Mouse (Mus musculus) embryonic facial prominence, embryonic 11.5 days (tissue): ENCODE data around the gene Pde2a. TPM values are rescaled to one million over a fixed set of nuclear protein-coding genes. Genes with fewer than 3 reads are reported as not detected.

Experiments
- ATAC-seq: fragments of 200-750 bp; cut with Nextera tagmentation; replicated peaks from 2 replicates; pipeline ENCODE4 v1.8.0; 2017; ENCODE audit warnings: low read depth; ENCODE audit not compliant: insufficient number of reproducible peaks, low FRiP score, low TSS enrichment
- DNase-seq: peaks from one replicate; pipeline ENCODE4 v3.0.0-alpha.2; 2015; ENCODE audit warnings: low spot score
- H3K27ac ChIP-seq: fragments of 300-500 bp; sonication (generic); replicated peaks from 2 replicates; pipeline ENCODE4 v1.5.1; 2014; ENCODE audit warnings: mild to moderate bottlenecking, low read depth, low read length, control low read depth
- H3K27me3 ChIP-seq: fragments of 300-500 bp; sonication (generic); 2 replicates; pipeline ENCODE4 v1.6.1; 2014; ENCODE audit warnings: mild to moderate bottlenecking, low read length, moderate library complexity, mixed read lengths; ENCODE audit not compliant: control insufficient read depth, insufficient read depth
- H3K36me3 ChIP-seq: fragments of 300-500 bp; sonication (generic); replicated peaks from 2 replicates; pipeline ENCODE4 v1.6.1; 2014; ENCODE audit warnings: low read depth, mild to moderate bottlenecking, low read length, moderate library complexity, mixed read lengths; ENCODE audit not compliant: control insufficient read depth, insufficient read depth
- H3K4me1 ChIP-seq: fragments of 300-500 bp; sonication (generic); 2 replicates; pipeline ENCODE4 v1.6.1; 2014; ENCODE audit warnings: low read length, mixed read lengths; ENCODE audit not compliant: control insufficient read depth, insufficient read depth
- H3K4me2 ChIP-seq: fragments of 300-500 bp; sonication (generic); 2 replicates; pipeline ENCODE4 v1.6.1; 2014; ENCODE audit warnings: low read depth, mild to moderate bottlenecking, control low read depth, low read length, moderate library complexity
- H3K4me3 ChIP-seq: fragments of 300-500 bp; sonication (generic); 2 replicates; pipeline ENCODE4 v1.5.1; 2014; ENCODE audit warnings: low read depth, low read length, control low read depth
- H3K9ac ChIP-seq: fragments of 300-500 bp; sonication (generic); replicated peaks from 2 replicates; pipeline ENCODE4 v1.6.1; 2014; ENCODE audit warnings: mild to moderate bottlenecking, control low read depth, low read length
- H3K9me3 ChIP-seq: fragments of 300-500 bp; sonication (generic); replicated peaks from 2 replicates; pipeline ENCODE4 v1.6.1; 2016; ENCODE audit warnings: mild to moderate bottlenecking, low read length, inconsistent platforms, mixed read lengths; ENCODE audit not compliant: control insufficient read depth
- WGBS: fragments of 180-500 bp; shearing (Covaris S2); extraction: QIAGEN DNeasy Blood & Tissue Kit; methylation state at CpG from one replicate; pipeline ENCODE4 v1.1.7; 2014; 5-methylcytosine and 5-hydroxymethylcytosine counted together
- polyA plus RNA-seq: library from polyadenylated mRNA; unstranded; fragments of >200 nt; fragmentation: Nextera tagmentation; extraction: Ambion mirVana; gene quantifications from 2 replicates; pipeline ENCODE4 v1.2.1, GENCODE M21; 2014

The Pde2a gene
- polyA plus RNA-seq, 1 experiment from 2014 or later, result 10.6 TPM

DNA sequence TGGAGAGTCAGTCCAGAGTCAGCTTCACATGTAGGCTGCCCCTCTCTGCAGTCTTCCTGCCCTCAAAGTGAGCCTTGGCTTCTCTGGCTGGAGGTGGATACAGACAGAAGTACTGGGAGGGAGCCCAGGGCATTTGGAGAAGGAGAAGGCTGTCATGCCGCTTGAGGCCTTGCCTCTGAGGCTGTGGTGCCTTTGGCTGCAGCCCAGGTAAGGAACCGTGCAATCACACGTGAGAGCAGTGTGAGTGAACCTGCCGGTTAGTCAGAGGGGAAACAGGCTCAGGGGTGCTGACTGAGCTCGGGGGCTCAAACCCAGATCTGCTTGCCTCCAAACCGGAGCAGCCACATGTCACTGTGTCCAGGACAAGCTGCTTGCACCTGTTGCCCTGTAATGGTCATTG is 40.0 kb upstream of the Pde2a start:
- no peaks in the 10 kb centered on the region for H3K36me3 ChIP-seq
- H3K4me1 ChIP-seq, result peaks cover 4% of the 10 kb centered on the region; the same call in 1 of the 2 replicates
- 77% methylated on average over 6 of the region's 6 CpGs for WGBS

GRCm38 (mm10) chr7:101382378-101382777 is 39.1 kb upstream of the Pde2a start:
- Histone ChIP-seq H3K9ac (no peak overlapping the region), H3K27ac (no peak overlapping the region), H3K4me3 (no peak overlapping the region), H3K9me3 (no peaks in the 10 kb centered on the region), H3K4me2 (no peak overlapping the region), H3K27me3 (no peaks in the 10 kb centered on the region), H3K36me3 (no peaks in the 10 kb centered on the region), H3K4me1 (peaks cover 4% of the 10 kb centered on the region; the same call in 1 of the 2 replicates)
- DNase-seq (no peak), ATAC-seq (no peak)
- 56% methylated on average over 8 of the region's 8 CpGs for WGBS

More for the DNA sequence above, 40.0 kb upstream of the Pde2a start:
- Histone ChIP-seq H3K9me3 (no peaks in the 10 kb centered on the region), H3K4me2 (no peak overlapping the region), H3K4me3 (no peak overlapping the region), H3K27ac (no peak overlapping the region), H3K27me3 (no peaks in the 10 kb centered on the region), H3K9ac (no peak overlapping the region)
- ATAC-seq, result no peak
- no peak for DNase-seq

DNA sequence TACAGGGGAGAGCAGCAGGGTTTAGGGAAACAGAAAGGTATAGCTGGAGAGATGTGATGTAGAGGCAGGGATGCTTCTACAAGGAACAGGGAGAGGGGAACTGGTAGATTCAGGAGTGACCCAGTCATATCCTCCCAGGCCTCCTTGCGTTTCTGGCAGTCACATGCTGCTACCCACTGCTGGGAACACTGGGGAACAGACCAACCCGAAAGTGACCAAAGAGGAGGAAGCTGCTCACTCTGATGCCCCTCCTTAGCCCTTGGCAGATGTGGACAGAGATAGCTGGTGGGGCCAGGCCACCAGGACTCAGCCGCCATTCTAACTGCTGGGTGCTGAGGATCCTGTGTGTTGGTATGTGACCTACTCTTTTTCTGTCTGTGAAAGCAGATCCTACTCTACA is 37.7 kb upstream of the Pde2a start:
- no peak overlapping the region for H3K4me2 ChIP-seq
- WGBS, result 78% methylated on average over 3 of the region's 3 CpGs
- no peak for ATAC-seq

GRCm38 (mm10) chr7:101384931-101385330 is 36.6 kb upstream of the Pde2a start:
- H3K27ac ChIP-seq, result no peak overlapping the region
- H3K9ac ChIP-seq, result no peak overlapping the region
- no peaks in the 10 kb centered on the region for H3K9me3 ChIP-seq
- no peak for ATAC-seq
- WGBS, result 72% methylated on average over 10 of the region's 10 CpGs
- DNase-seq, result no peak
- H3K4me3 ChIP-seq, result no peak overlapping the region
- H3K4me1 ChIP-seq, result peaks cover 2% of the 10 kb centered on the region; the same call in 1 of the 2 replicates
- no peak overlapping the region for H3K4me2 ChIP-seq
- H3K27me3 ChIP-seq, result no peaks in the 10 kb centered on the region
- H3K36me3 ChIP-seq, result no peaks in the 10 kb centered on the region

More for the DNA sequence above, 37.7 kb upstream of the Pde2a start:
- Histone ChIP-seq H3K9ac (no peak overlapping the region), H3K36me3 (no peaks in the 10 kb centered on the region), H3K4me1 (peaks cover 2% of the 10 kb centered on the region; the same call in 1 of the 2 replicates), H3K4me3 (no peak overlapping the region), H3K27ac (no peak overlapping the region), H3K9me3 (no peaks in the 10 kb centered on the region), H3K27me3 (no peaks in the 10 kb centered on the region)
- DNase-seq, result no peak

DNA sequence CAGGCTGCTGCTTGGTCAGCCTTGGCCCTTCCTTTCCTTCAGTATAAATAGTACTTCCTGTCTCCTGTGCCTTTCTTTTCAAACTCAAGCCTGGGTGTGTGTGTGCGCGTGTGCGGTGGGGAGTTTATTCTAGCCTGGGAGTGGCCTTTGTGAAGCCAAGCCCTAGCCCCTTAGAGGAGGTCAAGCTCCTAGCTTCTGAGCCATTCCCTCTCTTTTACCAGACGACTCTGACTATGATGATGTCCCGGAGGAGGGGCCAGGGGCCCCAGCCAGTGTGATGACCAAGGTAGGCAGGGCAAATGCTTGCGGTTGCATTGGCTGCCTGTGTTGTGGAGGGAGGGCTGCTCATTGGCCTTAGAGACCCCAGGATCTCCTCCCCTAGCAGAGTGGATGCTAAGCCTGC is 36.2 kb upstream of the Pde2a start:
- H3K4me2 ChIP-seq, result no peak overlapping the region
- DNase-seq (no peak), ATAC-seq (no peak)
- peaks cover 2% of the 10 kb centered on the region; the same call in 1 of the 2 replicates for H3K4me1 ChIP-seq
- H3K27ac ChIP-seq, result no peak overlapping the region
- no peaks in the 10 kb centered on the region for H3K27me3 ChIP-seq
- no peaks in the 10 kb centered on the region for H3K36me3 ChIP-seq
- H3K9me3 ChIP-seq, result no peaks in the 10 kb centered on the region
- 32% methylated on average over 6 of the region's 6 CpGs for WGBS
- no peak overlapping the region for H3K9ac ChIP-seq
- H3K4me3 ChIP-seq, result no peak overlapping the region

DNA sequence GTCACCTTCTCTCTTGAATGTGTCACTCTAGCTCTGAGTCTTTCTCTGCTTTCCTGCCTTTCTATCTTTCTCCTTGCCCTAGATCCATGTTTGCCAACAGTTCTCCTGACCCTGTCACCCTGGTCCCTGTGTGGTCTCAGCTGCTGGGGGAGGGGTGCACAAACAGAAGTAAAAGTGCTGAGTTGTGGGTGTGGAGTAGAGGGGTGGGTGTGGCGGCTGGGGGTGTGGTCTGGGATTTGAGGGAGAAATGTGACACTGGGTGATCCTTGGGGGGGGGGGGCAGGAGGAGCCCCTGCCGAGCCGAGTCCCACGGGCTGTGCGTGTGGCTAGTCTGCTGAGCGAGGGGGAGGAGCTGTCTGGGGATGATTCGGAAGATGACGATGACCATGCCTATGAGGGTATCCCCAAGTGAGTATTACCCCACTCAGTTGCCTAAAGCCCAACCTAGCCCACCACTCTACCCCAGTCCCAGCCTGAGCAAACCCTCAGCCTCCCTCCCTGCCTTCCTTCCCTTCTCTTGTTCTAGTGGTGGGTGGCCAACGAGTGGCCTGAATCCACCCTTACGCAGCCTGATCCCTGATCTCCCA is 35.5 kb upstream of the Pde2a start:
- peaks cover 2% of the 10 kb centered on the region; the same call in 1 of the 2 replicates for H3K4me1 ChIP-seq
- H3K9ac ChIP-seq, result no peak overlapping the region
- H3K4me3 ChIP-seq, result no peak overlapping the region
- no peak for DNase-seq
- no peaks in the 10 kb centered on the region for H3K9me3 ChIP-seq
- no peaks in the 10 kb centered on the region for H3K27me3 ChIP-seq
- no peak overlapping the region for H3K27ac ChIP-seq
- ATAC-seq, result 0 out of 2 replicates have a peak, but pooled peaks have one; percentile 11
- 60% methylated on average over 8 of the region's 10 CpGs for WGBS
- no peak overlapping the region for H3K4me2 ChIP-seq
- no peaks in the 10 kb centered on the region for H3K36me3 ChIP-seq

DNA sequence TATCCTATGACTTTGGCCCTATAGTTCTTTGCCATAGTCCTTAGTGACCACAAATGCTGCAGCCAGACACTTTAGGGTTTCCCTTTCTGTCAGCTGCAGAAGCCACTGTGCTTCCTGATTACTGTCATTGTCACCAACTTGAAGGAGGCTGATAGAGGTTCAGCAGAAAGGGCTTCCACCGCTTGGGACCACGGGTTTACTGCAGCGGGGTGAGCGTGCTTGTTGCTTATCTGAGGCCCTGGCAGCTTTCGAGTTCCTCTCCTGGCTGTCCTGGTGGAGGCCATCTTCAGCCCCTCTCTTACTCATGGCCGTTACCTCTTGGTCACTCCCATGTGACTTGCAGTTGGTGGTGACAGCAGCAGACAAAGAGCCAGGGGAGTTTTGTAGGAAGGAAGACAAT is 32.2 kb upstream of the Pde2a start:
- DNase-seq (no peak), ATAC-seq (no peak)
- H3K4me2 ChIP-seq, result no peak overlapping the region
- WGBS, result 88% methylated on average over 6 of the region's 6 CpGs
- no peaks in the 10 kb centered on the region for H3K9me3 ChIP-seq
- H3K9ac ChIP-seq, result no peak overlapping the region
- no peak overlapping the region for H3K27ac ChIP-seq
- H3K4me3 ChIP-seq, result no peak overlapping the region
- peaks cover 5% of the 10 kb centered on the region; the same call in 1 of the 2 replicates for H3K4me1 ChIP-seq
- H3K27me3 ChIP-seq, result no peaks in the 10 kb centered on the region
- H3K36me3 ChIP-seq, result no peaks in the 10 kb centered on the region

DNA sequence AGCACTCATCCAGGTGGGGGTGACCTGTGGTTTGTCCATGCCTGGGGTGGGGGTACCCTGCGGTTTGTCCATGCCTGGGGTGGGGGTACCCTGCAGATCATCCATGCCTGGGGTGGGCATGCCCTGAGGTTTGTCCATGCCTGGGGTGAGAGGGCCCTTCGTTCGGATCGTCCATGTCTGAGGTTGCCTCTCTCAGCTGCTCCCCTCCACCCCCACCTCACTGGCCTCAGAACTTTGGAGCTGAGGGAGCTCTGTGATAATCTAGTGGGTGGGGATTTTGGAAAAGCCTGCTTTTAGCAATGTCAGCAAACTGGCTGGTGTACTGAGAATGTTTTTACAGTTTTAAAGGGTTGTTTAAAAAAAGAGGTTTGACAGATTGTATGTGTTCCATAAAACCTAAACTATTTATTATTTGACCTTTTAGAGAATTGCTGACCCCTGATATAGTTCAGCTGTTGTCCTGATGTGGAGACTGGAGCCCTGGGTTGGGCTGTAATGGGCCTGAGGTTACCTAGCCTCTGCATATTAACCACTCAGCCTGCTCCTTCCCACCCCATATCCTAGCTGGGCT is 29.5 kb upstream of the Pde2a start:
- WGBS, result 69% methylated on average over 4 of the region's 4 CpGs
- no peak overlapping the region for H3K4me3 ChIP-seq
- H3K27ac ChIP-seq, result peak overlapping the region; percentile 16; the same call in 1 of the 2 replicates
- no peak overlapping the region for H3K9ac ChIP-seq
- H3K36me3 ChIP-seq, result no peaks in the 10 kb centered on the region
- H3K4me1 ChIP-seq, result 0 out of 2 replicates have a peak, but pooled peaks cover 4% of the 10 kb centered on the region
- ATAC-seq (no peak), DNase-seq (no peak)
- H3K9me3 ChIP-seq, result no peaks in the 10 kb centered on the region
- H3K4me2 ChIP-seq, result no peak overlapping the region
- H3K27me3 ChIP-seq, result no peaks in the 10 kb centered on the region
